Mouse (Mus musculus) c-Kit-positive CD71-positive TER-119-positive erythroid progenitor cells, embryonic 14.5 days (primary cell): ENCODE measurements around the gene Ncan.
A peak's percentile ranks its signal among the peaks of the same experiment; 100 is the strongest.

ENCODE experiments used
- DNase-seq: peaks from one replicate; pipeline ENCODE4 v3.0.0-alpha.2; 2013; ENCODE audit warnings: low spot score

The Ncan gene

DNA sequence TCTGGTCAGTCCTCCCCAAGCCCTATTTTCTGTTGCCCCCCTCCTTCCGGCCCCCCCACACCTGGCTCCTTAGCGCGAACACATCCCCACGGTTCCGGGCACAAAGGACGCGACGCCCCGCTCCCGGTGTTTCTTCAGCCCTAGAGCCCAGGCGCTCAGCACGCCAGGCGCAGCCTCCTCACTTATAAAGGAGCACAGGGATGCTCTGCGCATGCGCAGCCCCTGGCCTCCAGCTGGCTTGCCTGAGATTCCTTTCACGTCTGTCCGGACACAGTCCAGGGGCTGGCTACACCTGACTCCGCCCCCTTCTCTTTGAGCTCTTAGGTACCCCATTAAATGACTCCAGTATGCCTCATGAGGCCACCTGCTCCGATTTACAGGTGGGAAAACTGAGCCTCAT lies at the start of gene Ncan:
TSS of gene Ncan (minus strand) at position 207 of the 400 bp plus-strand sequence.
- no peak for DNase-seq

DNA sequence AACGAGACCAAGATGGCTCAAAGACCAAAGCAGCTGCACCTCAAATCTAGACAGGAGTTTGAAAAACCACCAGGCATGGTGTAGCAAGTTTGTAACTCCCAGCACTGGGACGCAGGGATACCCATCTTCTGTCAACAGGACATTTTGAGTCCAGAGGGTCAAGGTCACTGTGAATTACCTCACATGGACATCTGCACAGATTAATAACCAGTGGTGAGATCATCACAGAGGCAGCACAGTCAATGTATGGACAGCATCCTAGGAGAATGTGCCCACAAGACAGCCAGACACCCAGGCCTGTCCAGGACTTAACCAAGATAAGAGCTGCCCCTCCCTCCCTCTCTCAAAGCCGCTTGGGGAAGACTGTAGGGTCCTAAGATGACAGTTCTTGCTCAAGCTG lies 49.4 kb upstream of the Ncan start:
- no peak for DNase-seq

DNA sequence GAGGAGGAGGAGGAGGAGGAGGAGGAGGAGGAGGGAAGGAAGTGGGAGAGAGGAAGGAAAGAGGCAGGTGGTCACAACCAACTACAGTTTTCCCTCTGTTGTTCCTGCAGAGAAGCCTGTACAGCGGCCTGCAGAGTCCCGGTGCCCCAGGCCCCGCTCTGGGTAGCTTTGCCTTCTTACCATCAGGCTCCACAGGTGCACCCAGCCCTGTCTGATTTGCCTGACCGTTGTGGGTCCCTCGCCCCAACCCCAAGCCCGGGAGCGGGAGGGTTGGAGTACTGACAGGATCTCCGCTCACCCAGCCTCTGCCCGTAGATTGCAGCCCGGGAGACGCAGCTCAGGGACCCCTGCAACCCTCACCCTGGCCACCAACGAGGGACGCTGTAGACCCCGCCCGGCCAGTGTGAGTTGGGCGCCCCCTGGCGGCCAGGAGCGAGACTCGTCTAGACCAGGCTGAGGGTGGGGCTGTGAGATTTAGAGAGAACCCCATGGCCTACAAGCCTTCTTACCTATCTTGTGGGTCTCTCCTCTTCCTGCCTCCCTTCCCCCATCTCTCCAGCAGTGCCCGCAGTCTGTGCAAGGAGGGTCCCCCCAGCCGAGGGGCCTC lies 45.9 kb upstream of the Ncan start:
- DNase-seq = peak; percentile 56

DNA sequence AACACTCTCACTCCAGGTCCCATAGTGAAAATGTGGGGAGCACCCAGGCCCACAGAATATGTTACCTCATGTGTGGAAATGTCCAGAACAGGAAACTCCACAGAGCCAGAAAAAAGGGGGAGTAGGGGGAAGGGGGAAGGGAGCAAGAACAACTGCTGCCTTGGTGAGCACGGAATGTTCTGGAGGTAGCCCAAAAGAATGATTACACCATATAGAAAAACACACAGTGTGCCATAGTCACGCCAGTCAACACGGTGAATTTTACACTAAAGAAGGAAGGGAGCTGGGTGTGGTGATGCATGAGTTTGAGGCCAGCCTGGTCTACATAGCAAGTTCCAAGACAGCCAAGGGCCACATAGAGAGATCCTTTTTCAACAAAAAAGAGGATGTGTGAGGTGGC lies 42.6 kb upstream of the Ncan start:
- DNase-seq = no peak

DNA sequence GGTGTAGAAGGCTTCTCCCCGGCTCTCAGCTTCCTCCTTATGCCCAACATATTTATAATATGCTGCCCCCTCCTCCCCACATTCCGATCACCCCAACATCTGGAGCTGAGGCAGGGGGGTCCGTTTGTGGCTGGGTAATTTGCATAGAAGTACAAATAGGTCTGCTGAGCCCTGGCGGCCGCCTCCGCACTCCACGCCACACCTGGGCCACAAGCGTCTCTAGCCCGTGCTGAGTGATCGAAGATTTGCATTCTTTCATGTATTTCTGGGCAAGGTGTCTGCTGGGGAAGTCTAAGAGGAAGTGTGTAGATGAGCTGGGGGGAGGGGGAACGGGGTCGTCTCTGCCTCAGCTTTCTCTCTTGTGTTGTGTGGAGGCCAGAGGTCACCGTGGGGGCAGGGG lies 39.3 kb upstream of the Ncan start:
- DNase-seq = no peak

DNA sequence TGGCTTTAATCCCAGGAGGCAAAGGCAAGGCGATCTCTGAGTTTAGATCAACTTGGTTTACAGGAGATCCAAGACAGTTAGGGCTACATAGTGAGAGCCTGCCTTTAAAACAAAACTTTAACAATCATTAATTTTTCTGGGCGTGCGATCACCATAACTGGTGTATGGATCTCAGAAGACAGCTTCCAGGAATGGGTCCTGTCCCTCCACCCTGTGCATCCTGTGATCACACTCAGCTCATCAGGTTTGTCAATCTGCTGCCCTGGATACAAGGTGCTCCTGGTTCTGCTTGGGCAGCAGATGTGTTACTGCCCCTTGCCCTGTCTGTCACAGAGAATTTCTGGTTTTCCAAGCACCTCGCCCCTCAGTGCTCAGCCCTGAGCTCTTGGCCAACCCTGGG lies 38.5 kb upstream of the Ncan start:
- no peak for DNase-seq

DNA sequence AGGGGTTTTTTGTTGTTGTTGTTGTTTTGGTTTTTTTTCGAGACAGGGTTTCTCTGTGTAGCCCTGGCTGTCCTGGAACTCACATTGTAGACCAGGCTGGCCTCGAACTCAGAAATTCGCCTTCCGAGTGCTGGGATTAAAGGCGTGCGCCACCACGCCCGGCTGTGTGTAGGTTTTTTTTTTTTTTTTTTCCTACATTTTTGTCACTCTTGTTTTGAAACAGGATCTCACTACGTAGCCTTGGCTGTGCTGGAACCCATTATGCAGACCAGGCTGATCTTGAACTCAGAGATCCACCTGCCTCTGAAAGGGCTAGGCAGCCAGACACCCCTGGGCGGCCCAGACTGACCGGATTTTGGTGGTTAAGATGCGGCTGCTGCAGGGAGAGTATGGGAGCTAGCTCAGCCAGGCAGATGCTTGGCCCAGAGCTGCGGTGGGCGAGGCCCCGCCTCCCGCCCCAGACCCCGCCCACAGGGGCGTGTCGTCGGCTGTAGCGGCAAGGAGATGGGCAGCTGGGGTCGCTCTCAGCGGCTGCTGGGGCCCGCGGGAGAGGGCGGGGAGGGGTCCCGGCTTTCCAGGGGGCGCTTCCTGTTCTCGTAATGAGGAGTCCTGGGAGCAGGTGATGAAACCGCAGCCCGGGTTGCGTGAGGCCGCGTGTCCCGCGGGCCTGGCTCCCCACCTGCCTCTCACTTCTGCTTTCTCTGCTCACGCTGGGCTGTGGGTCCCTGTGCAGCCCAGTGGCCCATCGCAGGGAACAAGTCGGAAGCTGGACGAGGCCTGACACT lies 37.6 kb upstream of the Ncan start:
- DNase-seq = peak; percentile 53

DNA sequence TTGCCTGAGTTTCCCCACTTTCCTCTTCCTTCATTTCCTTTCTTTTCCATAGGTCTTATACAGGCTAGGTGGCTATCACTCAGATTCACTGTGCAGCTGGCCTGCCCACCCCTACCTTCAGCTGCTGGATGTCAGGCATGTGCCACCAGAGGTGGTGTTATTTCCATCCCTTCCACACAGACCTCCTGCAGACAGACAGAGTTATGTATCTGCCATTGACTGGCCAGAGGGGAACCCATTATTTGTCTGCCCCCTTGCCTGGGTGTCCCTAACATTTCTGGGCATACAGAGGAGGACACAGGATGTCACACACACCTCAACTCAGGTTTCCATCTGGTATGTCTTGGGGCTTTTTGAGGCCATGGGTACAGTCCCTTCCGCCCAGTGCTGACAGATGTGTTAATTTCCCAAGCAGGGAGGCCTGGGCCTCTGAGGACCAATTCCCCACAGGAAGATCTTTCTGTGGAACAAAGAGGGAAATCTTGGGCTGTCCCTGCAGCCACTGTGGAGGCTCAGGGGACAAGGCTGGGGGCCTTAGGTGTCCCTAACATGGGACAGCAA lies 36.6 kb upstream of the Ncan start:
- DNase-seq = no peak

DNA sequence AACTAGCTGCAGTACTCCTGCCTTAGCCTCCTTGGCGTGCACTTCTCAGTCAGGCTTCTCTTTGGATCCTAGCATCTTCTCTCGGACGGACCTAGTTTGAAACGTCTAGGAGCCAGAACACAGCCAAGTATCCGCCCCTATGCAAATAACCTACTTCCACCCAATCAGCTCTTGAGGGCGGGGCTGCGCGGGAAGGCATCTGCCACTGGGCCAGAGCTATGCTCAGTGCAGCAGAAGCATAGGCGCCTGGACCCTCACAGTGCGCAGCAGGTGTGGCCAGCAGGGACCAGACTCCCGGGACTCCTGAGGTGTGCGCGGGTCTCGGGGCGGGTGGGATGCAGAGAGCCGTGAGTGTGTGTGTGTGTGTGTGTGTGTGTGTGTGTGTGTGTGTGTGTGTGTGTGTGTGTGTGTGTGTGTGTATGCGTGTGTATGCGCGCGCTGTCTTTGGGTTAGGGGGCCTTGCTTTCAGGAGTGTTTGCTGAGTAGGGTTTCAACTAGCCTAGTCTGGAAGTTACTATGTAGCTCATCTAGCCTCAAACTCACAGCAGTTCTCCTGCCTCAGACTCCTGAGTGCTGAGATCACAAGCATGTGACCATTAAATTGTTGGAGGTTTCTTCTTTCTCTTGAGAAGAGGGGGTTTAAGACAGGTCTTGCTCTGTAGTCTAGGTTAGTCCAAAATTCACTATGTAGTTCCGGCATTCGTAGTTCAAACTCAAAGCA lies 32.0 kb upstream of the Ncan start:
- peak; percentile 77 for DNase-seq

DNA sequence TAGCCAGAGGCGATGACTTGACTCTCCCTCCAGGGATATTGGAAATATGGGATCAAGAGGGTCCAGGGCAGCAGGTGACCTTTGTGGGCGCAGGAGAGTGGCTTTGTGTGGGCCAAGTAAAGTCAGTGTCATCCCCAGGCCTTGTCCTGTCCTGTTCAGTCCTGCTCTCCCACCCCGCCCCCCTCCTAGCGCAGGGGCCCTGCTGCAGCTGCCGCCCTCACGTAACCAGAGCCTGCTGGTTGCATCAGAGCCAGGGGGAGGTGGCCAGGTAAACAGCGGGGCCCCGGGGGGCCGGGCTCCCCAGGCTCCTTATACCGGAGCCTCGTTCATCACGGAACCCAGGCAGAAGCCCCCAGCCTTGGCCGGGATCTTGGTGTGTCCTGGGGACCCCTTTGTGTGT lies 29.5 kb upstream of the Ncan start:
- no peak for DNase-seq

DNA sequence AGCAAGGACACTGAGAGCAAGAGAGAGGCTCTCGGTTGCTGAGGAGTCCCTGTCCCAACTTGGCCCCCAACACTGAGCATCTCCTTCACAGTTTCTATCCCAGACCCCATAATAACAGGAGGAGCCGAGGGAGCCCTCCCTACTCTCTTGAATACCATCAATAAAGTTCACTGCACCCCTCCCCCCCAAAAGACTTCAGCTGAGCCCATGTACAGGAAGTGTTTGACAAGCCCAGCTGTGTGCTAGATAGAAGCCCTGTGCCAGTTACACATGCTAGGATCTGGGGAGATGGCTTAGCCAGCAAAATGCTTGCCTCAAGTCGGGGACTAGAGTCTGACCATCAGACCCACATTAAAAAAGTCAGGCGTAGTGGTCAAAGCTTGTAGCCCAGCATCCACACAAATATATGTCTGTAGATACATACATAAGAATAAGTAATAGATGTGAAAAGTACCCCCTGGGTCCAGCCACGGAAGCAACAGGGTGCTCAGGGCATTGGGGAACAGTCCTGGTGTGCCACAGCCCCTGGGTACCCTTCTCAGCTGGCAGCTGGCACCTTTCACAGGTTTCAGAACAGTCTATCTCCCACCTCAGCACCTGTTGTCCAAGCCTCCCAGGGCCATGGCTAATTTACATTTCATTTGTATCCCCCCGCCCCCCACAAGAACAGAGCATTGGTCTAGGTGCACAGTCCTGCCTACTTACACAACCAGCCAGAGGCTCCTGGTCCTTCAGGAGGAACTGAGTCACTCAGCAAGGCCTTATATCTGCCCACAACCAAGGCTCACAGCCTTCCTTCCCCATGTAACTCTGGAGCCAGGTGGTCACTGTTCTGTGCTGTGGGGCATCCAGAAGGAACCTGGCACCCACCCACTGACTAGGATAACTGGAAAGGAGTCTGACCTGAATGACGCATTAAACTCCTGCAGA lies 27.3 kb upstream of the Ncan start:
- no peak for DNase-seq

DNA sequence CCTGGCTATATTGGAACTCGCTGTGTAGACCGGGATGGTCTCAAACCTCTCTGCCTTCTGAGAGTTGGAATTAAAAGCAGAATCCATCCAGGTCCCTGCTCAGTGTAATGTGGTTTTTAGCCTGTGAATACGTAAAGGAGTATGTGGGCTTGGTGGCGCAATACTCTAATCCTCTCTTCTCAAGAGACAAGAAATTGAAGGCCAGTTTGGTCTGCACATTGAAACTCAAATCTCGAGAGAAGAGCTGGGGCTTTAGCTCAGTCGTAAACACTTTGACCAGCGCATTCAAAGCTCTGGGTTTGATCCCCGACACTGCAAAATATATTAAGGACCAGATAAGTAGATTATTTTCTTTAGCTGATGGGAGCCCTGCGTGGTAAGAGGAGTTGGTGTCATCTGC lies 19.3 kb upstream of the Ncan start:
- DNase-seq = no peak

DNA sequence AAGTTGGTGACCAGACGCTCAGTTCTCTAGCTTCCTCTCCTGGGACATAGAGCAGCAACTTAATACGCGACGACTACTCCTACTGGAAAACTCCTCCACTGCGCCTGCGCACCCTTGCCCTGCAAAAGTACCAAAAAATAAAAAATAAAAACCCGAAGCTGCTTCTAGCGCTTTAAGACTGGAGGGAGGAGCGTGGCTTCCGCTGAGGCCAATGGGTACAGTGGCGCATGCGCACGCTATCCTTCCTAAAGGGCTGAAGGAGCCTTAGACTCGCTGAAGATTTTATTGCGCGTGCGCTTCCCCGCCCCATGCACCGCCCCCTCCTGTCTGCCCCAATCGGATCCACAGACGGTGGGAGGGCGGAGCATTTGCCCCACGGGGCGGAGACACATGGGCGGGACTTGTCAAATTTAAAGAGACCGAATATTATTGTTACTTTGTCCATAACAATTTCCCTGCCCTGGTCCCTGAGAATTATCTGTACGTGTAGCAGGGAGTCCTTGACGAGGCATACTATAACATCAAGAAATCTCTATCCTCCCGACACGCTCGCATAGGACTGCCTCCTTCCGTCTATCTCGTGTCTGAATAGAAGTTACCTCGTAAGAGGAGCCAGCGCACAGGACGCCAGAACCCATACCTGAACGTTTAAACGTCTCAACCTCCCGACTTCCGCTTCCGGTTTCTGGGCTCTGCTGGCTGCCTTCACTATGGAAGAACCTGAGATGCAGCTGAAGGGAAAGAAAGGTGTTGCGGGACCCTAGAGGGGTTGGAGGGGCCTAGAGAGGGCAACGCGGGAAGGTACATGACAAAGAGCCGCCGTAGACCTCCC lies 18.6 kb upstream of the Ncan start, which contains the start of the genes Rfxank, Borcs8 and Mef2b:
TSS of gene Rfxank (minus strand) at position 129 of the 832 bp plus-strand sequence.
TSS of gene Borcs8 (plus strand) at position 474 of the 832 bp plus-strand sequence.
TSS of gene Mef2b (plus strand) at position 686 of the 832 bp plus-strand sequence.
- peak; percentile 100 for DNase-seq

DNA sequence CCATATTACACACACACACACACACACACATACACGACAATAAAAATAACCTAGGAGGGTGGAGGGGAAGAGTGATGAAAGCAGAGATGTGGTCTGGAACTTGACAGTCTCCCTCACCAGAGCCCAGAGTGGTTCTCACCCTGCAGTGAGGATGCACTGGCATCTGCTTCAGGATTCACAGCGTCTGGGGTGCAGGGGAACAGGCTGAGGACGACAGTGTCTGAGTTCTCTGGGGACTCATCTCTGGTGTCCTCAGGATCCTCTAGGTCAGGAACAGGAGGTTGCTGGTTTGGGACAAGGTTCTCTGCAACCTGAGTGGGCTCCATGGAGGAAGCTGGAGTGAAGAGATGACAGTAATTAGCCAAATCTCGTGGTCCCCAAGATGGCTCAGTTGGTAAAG lies 17.2 kb upstream of the Ncan start:
- DNase-seq = no peak

DNA sequence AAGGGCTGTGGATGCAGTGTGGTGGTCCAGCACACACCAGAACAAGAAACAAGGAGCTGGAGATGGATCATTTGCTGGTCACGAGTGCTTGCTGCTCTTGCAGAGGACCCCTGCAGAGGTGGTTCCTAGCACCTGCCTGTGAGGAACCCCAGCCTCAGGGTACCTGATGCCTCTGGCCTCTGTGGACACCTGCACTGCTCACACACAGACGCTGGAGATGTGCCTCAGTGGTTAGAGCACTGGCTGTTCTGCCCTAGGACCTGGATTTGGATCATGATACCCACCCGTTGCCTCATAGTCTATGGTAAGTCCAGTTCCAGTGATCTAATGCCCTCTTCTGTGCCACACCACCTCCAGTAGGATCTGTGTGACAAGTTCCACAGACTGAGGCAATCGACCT lies 15.9 kb upstream of the Ncan start:
- DNase-seq = no peak

DNA sequence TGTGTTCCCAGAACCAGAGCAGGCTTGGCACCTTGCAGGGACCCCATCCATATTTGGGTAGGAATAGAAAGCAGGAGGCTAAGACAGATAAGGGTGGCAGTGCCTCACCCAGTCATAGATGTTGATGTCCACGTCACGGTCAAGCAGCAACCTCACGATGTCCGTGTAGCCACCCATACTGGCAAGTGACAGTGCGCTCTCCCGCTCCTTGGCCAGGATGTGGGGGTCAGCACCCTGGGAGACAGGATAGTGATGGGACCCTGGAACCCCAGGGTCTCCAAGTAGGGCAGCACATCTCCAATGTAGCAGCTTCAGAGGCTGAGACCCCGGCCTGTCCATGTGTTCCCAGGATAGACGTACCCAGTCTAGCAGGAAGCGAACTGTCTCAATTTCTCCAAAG lies 14.3 kb upstream of the Ncan start:
- DNase-seq = no peak

DNA sequence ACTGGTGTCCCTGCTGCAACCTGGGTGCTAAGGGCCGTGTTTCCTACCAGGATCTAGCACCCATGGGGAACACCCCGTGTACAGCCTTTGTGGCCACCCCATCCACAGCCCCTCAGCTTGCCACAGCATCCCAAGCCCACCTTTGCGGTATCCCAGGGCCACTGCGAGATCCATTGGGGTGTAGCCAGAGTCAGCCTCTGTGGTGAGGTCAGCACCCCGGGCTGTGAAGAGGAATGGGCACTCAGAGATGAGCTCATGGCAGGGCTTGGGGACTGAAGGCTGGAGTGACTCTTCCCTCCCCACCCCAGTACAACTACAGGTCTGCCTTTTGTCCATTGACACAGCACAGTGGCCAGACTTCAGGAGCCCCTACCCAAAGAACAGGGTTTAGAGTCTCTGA lies 13.4 kb upstream of the Ncan start:
- DNase-seq = no peak

DNA sequence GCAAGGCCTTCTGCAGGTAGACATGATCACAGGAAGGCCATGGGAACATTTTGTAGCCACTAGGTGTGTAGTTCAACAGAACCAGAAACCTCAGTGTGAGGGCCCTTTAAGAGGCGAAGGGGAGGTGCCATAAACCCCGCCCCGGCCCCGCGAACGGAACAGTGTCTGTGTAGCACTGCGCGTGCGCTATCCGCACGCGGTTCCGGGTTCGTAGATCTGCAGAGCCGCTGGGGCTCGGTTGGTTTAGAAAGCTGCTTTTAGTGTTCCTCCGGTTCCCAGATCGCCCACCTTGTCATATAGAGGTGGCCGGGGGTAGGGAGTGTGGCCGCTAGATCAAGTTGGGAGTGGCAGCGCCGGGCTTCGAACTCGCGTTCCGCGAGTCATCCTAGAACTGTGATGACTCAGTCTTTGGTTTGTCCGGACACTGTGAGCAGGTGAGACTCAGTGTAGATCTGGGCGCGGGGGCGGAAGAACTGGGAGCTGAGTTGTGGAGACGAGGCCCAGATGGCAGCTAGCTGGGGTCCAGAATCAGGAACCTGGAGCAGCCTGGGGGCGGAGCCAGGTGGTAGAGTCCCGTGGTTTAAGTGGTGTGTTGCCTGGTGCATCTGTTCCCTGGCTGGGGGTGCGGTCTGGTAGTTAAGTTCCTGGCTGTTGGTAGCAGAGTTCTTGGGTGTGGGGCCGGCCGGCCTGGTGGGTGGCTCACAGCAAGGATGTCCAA lies 10.7 kb upstream of the Ncan start, which contains the start of gene Nr2c2ap:
TSS of gene Nr2c2ap (plus strand) at position 168 of the 718 bp plus-strand sequence.
- DNase-seq = peak; percentile 83

DNA sequence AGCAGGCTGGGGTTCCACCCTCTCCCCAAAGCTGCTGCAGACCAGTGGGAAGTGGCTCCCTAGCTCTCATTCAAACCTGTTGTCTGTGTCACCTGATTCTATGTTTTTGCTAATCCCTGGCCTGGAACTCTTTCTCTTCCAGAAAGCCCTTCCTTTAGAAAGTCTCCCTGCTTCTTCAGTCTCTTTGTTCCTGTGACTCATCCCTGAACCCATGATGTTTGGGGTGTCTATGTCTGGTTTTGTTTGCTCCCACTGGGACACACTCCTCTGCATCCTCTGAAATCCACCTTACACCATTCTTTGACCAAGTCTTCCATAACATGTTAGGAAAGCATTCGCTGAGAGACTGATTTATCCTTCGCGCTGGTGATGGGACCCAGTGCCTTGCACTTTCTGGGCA lies 9.4 kb upstream of the Ncan start:
- DNase-seq = no peak
